Mouse (Mus musculus): ENCODE measurements around the gene Dctn1. TPM values are rescaled to one million over a fixed set of nuclear protein-coding genes. Genes with fewer than 3 reads are reported as not detected.

Gene Dctn1
- polyA plus RNA-seq, 1 experiment, result 113 TPM

GRCm38 (mm10) chr6:83121863-83122710, 43.6 kb upstream of the Dctn1 start:
- Histone ChIP-seq H3K27me3 (replicated peaks) (no peaks in the 10 kb centered on the region), H3K4me3 (replicated peaks) (peak overlapping the region; percentile 98), H3K9me3 (no peaks in the 10 kb centered on the region), H3K4me1 (peaks cover 83% of the 10 kb centered on the region), H3K36me3 (replicated peaks; ENCODE audit: low read length) (peaks cover 41% of the 10 kb centered on the region)
- TF ChIP-seq FLI1 (IDR thresholded peaks at IDR 0.05; ENCODE audit: low read length), result no peak
- no peak for TF ChIP-seq GATA1 (IDR thresholded peaks at IDR 0.05; ENCODE audit: borderline replicate concordance, low read length)

- peak overlapping the region; percentile 56 for H3K4me3 ChIP-seq (replicated peaks)
- TF ChIP-seq GATA1 (IDR thresholded peaks at IDR 0.05; ENCODE audit: borderline replicate concordance, low read length), result no peak
- TF ChIP-seq FLI1 (IDR thresholded peaks at IDR 0.05; ENCODE audit: low read length), result no peak
- peaks cover 77% of the 10 kb centered on the region for H3K4me1 ChIP-seq
- H3K36me3 ChIP-seq (replicated peaks; ENCODE audit: low read length), result peaks cover 32% of the 10 kb centered on the region
- no peaks in the 10 kb centered on the region for H3K27me3 ChIP-seq (replicated peaks)
- H3K9me3 ChIP-seq, result no peaks in the 10 kb centered on the region
Measured at GRCm38 (mm10) chr6:83122961-83123360, 42.8 kb upstream of the Dctn1 start.

GRCm38 (mm10) chr6:83124851-83125312, 40.8 kb upstream of the Dctn1 start:
- Histone ChIP-seq H3K9me3 (no peaks in the 10 kb centered on the region), H3K27me3 (replicated peaks) (no peaks in the 10 kb centered on the region), H3K36me3 (replicated peaks; ENCODE audit: low read length) (peaks cover 13% of the 10 kb centered on the region), H3K4me1 (peaks cover 61% of the 10 kb centered on the region), H3K4me3 (replicated peaks) (peak overlapping the region; percentile 92)
- TF ChIP-seq GATA1 (IDR thresholded peaks at IDR 0.05; ENCODE audit: borderline replicate concordance, low read length), result no peak
- TF ChIP-seq FLI1 (IDR thresholded peaks at IDR 0.05; ENCODE audit: low read length), result no peak

GRCm38 (mm10) chr6:83125331-83125730, 40.4 kb upstream of the Dctn1 start, which contains the start of gene Ino80b:
TSS of gene Ino80b (minus strand) at chr6:83125431.
- no peaks in the 10 kb centered on the region for H3K27me3 ChIP-seq (replicated peaks)
- H3K9me3 ChIP-seq, result no peaks in the 10 kb centered on the region
- H3K4me1 ChIP-seq, result peaks cover 57% of the 10 kb centered on the region
- TF ChIP-seq FLI1 (IDR thresholded peaks at IDR 0.05; ENCODE audit: low read length) (no peak), GATA1 (IDR thresholded peaks at IDR 0.05; ENCODE audit: borderline replicate concordance, low read length) (no peak)
- H3K36me3 ChIP-seq (replicated peaks; ENCODE audit: low read length), result peaks cover 10% of the 10 kb centered on the region
- H3K4me3 ChIP-seq (replicated peaks), result peak within 1 kb of the TSS; percentile 92

GRCm38 (mm10) chr6:83127419-83127818, 38.3 kb upstream of the Dctn1 start:
- H3K36me3 ChIP-seq (replicated peaks; ENCODE audit: low read length), result peaks cover 10% of the 10 kb centered on the region
- H3K27me3 ChIP-seq (replicated peaks), result no peaks in the 10 kb centered on the region
- no peak for TF ChIP-seq GATA1 (IDR thresholded peaks at IDR 0.05; ENCODE audit: borderline replicate concordance, low read length)
- no peak for TF ChIP-seq FLI1 (IDR thresholded peaks at IDR 0.05; ENCODE audit: low read length)
- H3K4me3 ChIP-seq (replicated peaks), result no peak overlapping the region
- H3K4me1 ChIP-seq, result peaks cover 61% of the 10 kb centered on the region
- no peaks in the 10 kb centered on the region for H3K9me3 ChIP-seq

GRCm38 (mm10) chr6:83131469-83132034, 34.2 kb upstream of the Dctn1 start:
- no peak for TF ChIP-seq GATA1 (IDR thresholded peaks at IDR 0.05; ENCODE audit: borderline replicate concordance, low read length)
- peak overlapping the region; percentile 79 for H3K4me3 ChIP-seq (replicated peaks)
- no peaks in the 10 kb centered on the region for H3K27me3 ChIP-seq (replicated peaks)
- peaks cover 52% of the 10 kb centered on the region for H3K4me1 ChIP-seq
- no peaks in the 10 kb centered on the region for H3K36me3 ChIP-seq (replicated peaks; ENCODE audit: low read length)
- no peaks in the 10 kb centered on the region for H3K9me3 ChIP-seq

- no peak for TF ChIP-seq GATA1 (IDR thresholded peaks at IDR 0.05; ENCODE audit: borderline replicate concordance, low read length)
- TF ChIP-seq FLI1 (IDR thresholded peaks at IDR 0.05; ENCODE audit: low read length), result no peak
- Histone ChIP-seq H3K27me3 (replicated peaks) (no peaks in the 10 kb centered on the region), H3K4me3 (replicated peaks) (no peak overlapping the region), H3K9me3 (no peaks in the 10 kb centered on the region), H3K4me1 (peaks cover 60% of the 10 kb centered on the region), H3K36me3 (replicated peaks; ENCODE audit: low read length) (no peaks in the 10 kb centered on the region)
Measured at GRCm38 (mm10) chr6:83132176-83132919, 33.4 kb upstream of the Dctn1 start.

GRCm38 (mm10) chr6:83134226-83134625, 31.5 kb upstream of the Dctn1 start:
- no peaks in the 10 kb centered on the region for H3K9me3 ChIP-seq
- no peak for TF ChIP-seq GATA1 (IDR thresholded peaks at IDR 0.05; ENCODE audit: borderline replicate concordance, low read length)
- TF ChIP-seq FLI1 (IDR thresholded peaks at IDR 0.05; ENCODE audit: low read length), result no peak
- H3K36me3 ChIP-seq (replicated peaks; ENCODE audit: low read length), result no peaks in the 10 kb centered on the region
- peaks cover 69% of the 10 kb centered on the region for H3K4me1 ChIP-seq
- no peaks in the 10 kb centered on the region for H3K27me3 ChIP-seq (replicated peaks)
- H3K4me3 ChIP-seq (replicated peaks), result peak overlapping the region; percentile 42

GRCm38 (mm10) chr6:83134951-83135513, 30.7 kb upstream of the Dctn1 start, which contains the start of gene Rtkn:
TSS of gene Rtkn (plus strand) at chr6:83135463.
- no peaks in the 10 kb centered on the region for H3K9me3 ChIP-seq
- TF ChIP-seq GATA1 (IDR thresholded peaks at IDR 0.05; ENCODE audit: borderline replicate concordance, low read length), result no peak
- TF ChIP-seq FLI1 (IDR thresholded peaks at IDR 0.05; ENCODE audit: low read length), result no peak
- H3K4me1 ChIP-seq, result peaks cover 69% of the 10 kb centered on the region
- H3K36me3 ChIP-seq (replicated peaks; ENCODE audit: low read length), result no peaks in the 10 kb centered on the region
- H3K27me3 ChIP-seq (replicated peaks), result peaks cover 2% of the 10 kb centered on the region
- H3K4me3 ChIP-seq (replicated peaks), result peak within 1 kb of the TSS; percentile 94
